Mouse (Mus musculus) intestine, embryonic 16.5 days (tissue): ENCODE results near the gene Mcm3. TPM values are rescaled to one million over a fixed set of nuclear protein-coding genes. Genes with fewer than 3 reads are reported as not detected.

Experiments used
- ATAC-seq: fragments of 200-750 bp; cut with Nextera tagmentation; 2 replicates; pipeline ENCODE4 v1.8.0; 2017; ENCODE audit warnings: moderate TSS enrichment, moderate library complexity
- H3K27ac ChIP-seq: fragments of 300-500 bp; sonication (generic); 2 replicates; pipeline ENCODE4 v1.5.1; 2014; ENCODE audit warnings: mild to moderate bottlenecking, low read length
- H3K27me3 ChIP-seq: fragments of 300-500 bp; sonication (generic); replicated peaks from 2 replicates; pipeline ENCODE4 v1.6.1; 2014; ENCODE audit warnings: low read length, control low read depth, mixed read lengths; ENCODE audit not compliant: control insufficient read depth, insufficient read depth
- H3K36me3 ChIP-seq: fragments of 300-500 bp; sonication (generic); 2 replicates; pipeline ENCODE4 v1.6.1; 2014; ENCODE audit warnings: low read length, control low read depth; ENCODE audit not compliant: control insufficient read depth, insufficient read depth
- H3K4me1 ChIP-seq: fragments of 300-500 bp; sonication (generic); 2 replicates; pipeline ENCODE4 v1.6.1; 2014; ENCODE audit warnings: low read length, control low read depth, mixed read lengths; ENCODE audit not compliant: control insufficient read depth, insufficient read depth
- H3K4me2 ChIP-seq: fragments of 300-500 bp; sonication (generic); 2 replicates; pipeline ENCODE4 v1.6.1; 2014; ENCODE audit warnings: low read depth, low read length, control low read depth
- H3K4me3 ChIP-seq: fragments of 300-500 bp; sonication (generic); 2 replicates; pipeline ENCODE4 v1.5.1; 2014; ENCODE audit warnings: mild to moderate bottlenecking, low read length
- H3K9ac ChIP-seq: fragments of 300-500 bp; sonication (generic); 2 replicates; pipeline ENCODE4 v1.6.1; 2014; ENCODE audit warnings: low read depth, low read length
- H3K9me3 ChIP-seq: fragments of 300-500 bp; sonication (generic); 2 replicates; pipeline ENCODE4 v1.6.1; 2016; ENCODE audit warnings: low read length, control low read depth; ENCODE audit not compliant: control insufficient read depth
- WGBS: fragments of 180-500 bp; shearing (Covaris S2); extraction: QIAGEN DNeasy Blood & Tissue Kit; methylation state at CpG from one replicate; pipeline ENCODE4 v1.1.7; 2014; 5-methylcytosine and 5-hydroxymethylcytosine counted together
- polyA plus RNA-seq: library from polyadenylated mRNA; unstranded; fragments of >200 nt; fragmentation: Nextera tagmentation; extraction: Ambion mirVana; gene quantifications from 2 replicates; pipeline ENCODE4 v1.2.1, GENCODE M21; 2015

Mcm3 gene
- 103 and 121 TPM in 2 replicates for polyA plus RNA-seq

GRCm38 (mm10) chr1:20819771-20820605 lies at the start of gene Mcm3:
Gene Mcm3 (minus strand): TSS chr1:20820312.
- Histone ChIP-seq H3K4me3 (peak within 1 kb of the TSS; percentile 62), H3K27me3 (no peaks in the 10 kb centered on the region), H3K4me1 (peaks cover 5% of the 10 kb centered on the region), H3K27ac (peak within 1 kb of the TSS; percentile 24; the same call in 1 of the 2 replicates), H3K36me3 (peaks cover 5% of the 10 kb centered on the region), H3K9ac (peak within 1 kb of the TSS; percentile 75), H3K4me2 (peak within 1 kb of the TSS; percentile 59), H3K9me3 (no peaks in the 10 kb centered on the region)
- ATAC-seq = peak; percentile 100
- under 1% methylated on average over 52 of the region's 52 CpGs for WGBS

GRCm38 (mm10) chr1:20868036-20868435 lies 47.9 kb upstream of the Mcm3 start:
- Histone ChIP-seq H3K4me1 (no peaks in the 10 kb centered on the region; the same call in 1 of the 2 replicates), H3K4me2 (no peak overlapping the region), H3K27ac (peak overlapping the region; percentile 50), H3K27me3 (no peaks in the 10 kb centered on the region), H3K36me3 (no peaks in the 10 kb centered on the region), H3K4me3 (no peak overlapping the region), H3K9ac (no peak overlapping the region), H3K9me3 (no peaks in the 10 kb centered on the region)
- WGBS = 58% methylated on average over 9 of the region's 9 CpGs
- peak; percentile 55 for ATAC-seq

GRCm38 (mm10) chr1:20867241-20867902 lies 47.3 kb upstream of the Mcm3 start:
- no peak for ATAC-seq
- H3K36me3 ChIP-seq = no peaks in the 10 kb centered on the region
- H3K9ac ChIP-seq = no peak overlapping the region
- H3K4me3 ChIP-seq = no peak overlapping the region
- 46% methylated on average over 8 of the region's 8 CpGs for WGBS
- no peaks in the 10 kb centered on the region for H3K27me3 ChIP-seq
- H3K9me3 ChIP-seq = no peaks in the 10 kb centered on the region
- no peak overlapping the region for H3K4me2 ChIP-seq
- peak overlapping the region; percentile 50 for H3K27ac ChIP-seq
- H3K4me1 ChIP-seq = no peaks in the 10 kb centered on the region; the same call in 1 of the 2 replicates

- Histone ChIP-seq H3K27me3 (no peaks in the 10 kb centered on the region), H3K27ac (peak overlapping the region; percentile 69), H3K36me3 (no peaks in the 10 kb centered on the region), H3K9ac (no peak overlapping the region), H3K4me1 (no peaks in the 10 kb centered on the region), H3K9me3 (no peaks in the 10 kb centered on the region), H3K4me3 (no peak overlapping the region), H3K4me2 (no peak overlapping the region)
- peak; percentile 96 for ATAC-seq
- 30% methylated on average over 5 of the region's 5 CpGs for WGBS
Observed at GRCm38 (mm10) chr1:20863452-20864172, 43.5 kb upstream of the Mcm3 start.

GRCm38 (mm10) chr1:20861865-20862264 lies 41.8 kb upstream of the Mcm3 start:
- H3K27me3 ChIP-seq = no peaks in the 10 kb centered on the region
- H3K36me3 ChIP-seq = no peaks in the 10 kb centered on the region
- H3K4me2 ChIP-seq = no peak overlapping the region
- 79% methylated on average over 3 of the region's 3 CpGs for WGBS
- H3K9me3 ChIP-seq = no peaks in the 10 kb centered on the region
- H3K4me3 ChIP-seq = no peak overlapping the region
- H3K27ac ChIP-seq = no peak overlapping the region
- no peaks in the 10 kb centered on the region for H3K4me1 ChIP-seq
- ATAC-seq = no peak
- no peak overlapping the region for H3K9ac ChIP-seq

GRCm38 (mm10) chr1:20860775-20861174 lies 40.7 kb upstream of the Mcm3 start:
- H3K4me2 ChIP-seq = no peak overlapping the region
- ATAC-seq = no peak
- H3K36me3 ChIP-seq = no peaks in the 10 kb centered on the region
- H3K9me3 ChIP-seq = no peaks in the 10 kb centered on the region
- no peak overlapping the region for H3K27ac ChIP-seq
- WGBS = 71% methylated on average over 3 of the region's 3 CpGs
- no peak overlapping the region for H3K4me3 ChIP-seq
- H3K9ac ChIP-seq = no peak overlapping the region
- H3K4me1 ChIP-seq = no peaks in the 10 kb centered on the region
- no peaks in the 10 kb centered on the region for H3K27me3 ChIP-seq

GRCm38 (mm10) chr1:20856924-20857902 lies 37.1 kb upstream of the Mcm3 start:
- no peak overlapping the region for H3K4me2 ChIP-seq
- no peaks in the 10 kb centered on the region for H3K36me3 ChIP-seq
- no peak overlapping the region for H3K4me3 ChIP-seq
- 70% methylated on average over 7 of the region's 7 CpGs for WGBS
- no peak overlapping the region for H3K9ac ChIP-seq
- H3K4me1 ChIP-seq = no peaks in the 10 kb centered on the region
- peak; percentile 84 for ATAC-seq
- no peaks in the 10 kb centered on the region for H3K27me3 ChIP-seq
- peak overlapping the region; percentile 61 for H3K27ac ChIP-seq
- H3K9me3 ChIP-seq = 0 out of 2 replicates have a peak, but pooled peaks cover 3% of the 10 kb centered on the region

- ATAC-seq = no peak
Observed at GRCm38 (mm10) chr1:20839911-20840310, 19.8 kb upstream of the Mcm3 start.

More at GRCm38 (mm10) chr1:20839911-20840310, 19.8 kb upstream of the Mcm3 start:
- no peak overlapping the region for H3K4me2 ChIP-seq
- H3K9ac ChIP-seq = no peak overlapping the region
- 73% methylated on average over 3 of the region's 3 CpGs for WGBS
- no peaks in the 10 kb centered on the region for H3K36me3 ChIP-seq
- H3K27ac ChIP-seq = no peak overlapping the region
- no peaks in the 10 kb centered on the region for H3K27me3 ChIP-seq
- H3K4me3 ChIP-seq = no peak overlapping the region
- no peaks in the 10 kb centered on the region for H3K4me1 ChIP-seq
- H3K9me3 ChIP-seq = no peaks in the 10 kb centered on the region
